Mouse (Mus musculus) megakaryocyte, embryonic 14.5 days (primary cell): ENCODE data around the gene Rassf3.

Experiments
- FLI1 ChIP-seq: IDR thresholded peaks from 2 replicates; pipeline ENCODE4 v1.6.1; 2012; ENCODE audit warnings: low read length, inconsistent platforms, mixed read lengths
- GATA1 ChIP-seq: IDR thresholded peaks from 3 replicates; pipeline ENCODE4 v1.6.1; 2012; ENCODE audit warnings: mixed read lengths, low read length, inconsistent platforms, borderline replicate concordance

- TF ChIP-seq GATA1 (no peak), FLI1 (no peak)
Observed at GRCm38 (mm10) chr10:121469625-121470024, 6.5 kb downstream of the Rassf3 start.
